In genomic region chr14:45566066-45566937, GRCm38 (mm10) we compare ENCODE assay signal across 7 mouse cellular contexts. TPM values are rescaled to one million over a fixed set of nuclear protein-coding genes. Genes with fewer than 3 reads are reported as not detected.
DNase-seq lines count a peak whose midpoint lies in the region; ATAC-seq and TF ChIP-seq lines count a peak whose summit lies in the region.

No protein-coding gene starts in this region.

- H3K79me2 ChIP-seq in macrophage (ENCODE audit: inconsistent target) = no peaks in the 10 kb centered on the region

- no peaks in the 10 kb centered on the region for H3K36me3 ChIP-seq in forebrain, embryonic 12.5 days (replicated peaks)
- no peaks in the 10 kb centered on the region for H3K36me3 ChIP-seq in hindbrain, embryonic 13.5 days
- H3K36me3 ChIP-seq in macrophage (ENCODE audit: inconsistent target) = no peaks in the 10 kb centered on the region

- TF ChIP-seq CTCF in left cerebral cortex, adult 2 months (IDR thresholded peaks at IDR 0.05) = peak; percentile 72

- H3K4me3 ChIP-seq in forebrain, embryonic 12.5 days (replicated peaks) = peak overlapping the region; percentile 32
- peak overlapping the region; percentile 29 for H3K4me3 ChIP-seq in hindbrain, embryonic 13.5 days
- no peak overlapping the region for H3K4me3 ChIP-seq in left cerebral cortex, adult 2 months
- peak overlapping the region; percentile 5; the same call in 1 of the 2 replicates for H3K4me3 ChIP-seq in macrophage (ENCODE audit: inconsistent target)

- 0 out of 2 replicates have a peak overlapping the region, but pooled peaks have one; percentile 59 for H3K27ac ChIP-seq in forebrain, embryonic 12.5 days
- peak overlapping the region; percentile 73; the same call in 1 of the 2 replicates for H3K27ac ChIP-seq in hindbrain, embryonic 13.5 days
- H3K27ac ChIP-seq in left cerebral cortex, adult 2 months = peak overlapping the region; percentile 71
- H3K27ac ChIP-seq in macrophage = no peak overlapping the region

- WGBS in forebrain, embryonic 12.5 days = 18% methylated on average over 33 of the region's 33 CpGs
- WGBS in hindbrain, embryonic 13.5 days = 19% methylated on average over 31 of the region's 33 CpGs
- 30% methylated on average over 21 of the region's 33 CpGs for WGBS in macrophage (ENCODE audit: missing documents)

- ATAC-seq in forebrain, embryonic 12.5 days (ENCODE audit: low FRiP score) = peak; percentile 18; the same call in 1 of the 2 replicates
- peak; percentile 21; the same call in 1 of the 2 replicates for ATAC-seq in hindbrain, embryonic 13.5 days (ENCODE audit: low FRiP score)

- H3K4me2 ChIP-seq in forebrain, embryonic 12.5 days = peak overlapping the region; percentile 55
- peak overlapping the region; percentile 52 for H3K4me2 ChIP-seq in hindbrain, embryonic 13.5 days

- intact Hi-C loops in left cerebral cortex, adult 2 months (cut with DNase I) = loop anchor here (1.0 to 5.0 kb wide), 2 partner anchors 36 to 206 kb away; no protein-coding TSS in a partner anchor

- DNase-seq in T-cell, adult 2 months (ENCODE audit: low spot score) = peak; percentile 28
- peak; percentile 50 for DNase-seq in c-Kit-positive CD71-positive TER-119-negative erythroid progenitor cells, embryonic 14.5 days (ENCODE audit: low read depth)
- DNase-seq in left cerebral cortex, adult 2 months (ENCODE audit: extremely low spot score in 1 of 2, low spot score in 2 of 2) = peak; percentile 52 to 65
- DNase-seq in skeletal muscle tissue, adult 2 months (ENCODE audit: low read depth, low spot score) = peak; percentile 48

- H3K9ac ChIP-seq in forebrain, embryonic 12.5 days = 0 out of 2 replicates have a peak overlapping the region, but pooled peaks have one; percentile 36
- peak overlapping the region; percentile 43; the same call in 1 of the 2 replicates for H3K9ac ChIP-seq in hindbrain, embryonic 13.5 days

- H3K4me1 ChIP-seq in forebrain, embryonic 12.5 days = peaks cover 24% of the 10 kb centered on the region
- H3K4me1 ChIP-seq in hindbrain, embryonic 13.5 days (replicated peaks) = peaks cover 21% of the 10 kb centered on the region

- no peaks in the 10 kb centered on the region; the same call in 1 of the 2 replicates for H3K27me3 ChIP-seq in forebrain, embryonic 12.5 days
- H3K27me3 ChIP-seq in hindbrain, embryonic 13.5 days = peaks cover 5% of the 10 kb centered on the region; the same call in 1 of the 2 replicates

- H3K9me3 ChIP-seq in forebrain, embryonic 12.5 days = no peaks in the 10 kb centered on the region
- no peaks in the 10 kb centered on the region for H3K9me3 ChIP-seq in hindbrain, embryonic 13.5 days

RNA-seq across cellular contexts. Expression of gene Fermt2, which starts 36.4 kb away (rescaled TPM):
- 65.9 and 71.1 TPM in 2 replicates for polyA plus RNA-seq in forebrain, embryonic 12.5 days (2016; fragmentation: Nextera tagmentation; extraction: Ambion mirVana)
- polyA plus RNA-seq in hindbrain, embryonic 13.5 days (2015; fragmentation: Nextera tagmentation; extraction: Ambion mirVana) = 67.7 and 77.2 TPM in 2 replicates
- total RNA-seq in left cerebral cortex, adult 2 months (2021) = 100 to 1,000 TPM in 1 of 2 experiments, 10 to 100 TPM in 1; 98.1 to 105 TPM
- total RNA-seq in macrophage (2018; cell fraction: chromatin; rRNA removed) = 1 to 10 TPM in 1 of 26 experiments, not detected in 25; 8.0 TPM
- under 1 TPM in 9 of 26 experiments, not detected in 17; 0.05 to 0.36 (median 0.06) TPM for total RNA-seq in macrophage (2018; cell fraction: cytosol; rRNA removed)
- total RNA-seq in macrophage (2018; cell fraction: nucleus; rRNA removed) = under 1 TPM in 3 of 26 experiments, not detected in 23; 0.25 to 0.92 (median 0.65) TPM
- 0.09 TPM in 1 of 3 replicates, not detected in the others for polyA plus RNA-seq in macrophage (2018)

Comparison
In these comparisons a context has a peak if more than half of its experiments do, and no peak if none do; other contexts are left out.
1. RNA of gene Fermt2, which starts 36.4 kb away (polyA plus RNA-seq): 67.7 to 77.2 TPM in hindbrain, embryonic 13.5 days and 65.9 to 71.1 TPM in forebrain, embryonic 12.5 days; 0.09 TPM in macrophage; every median in the first group is over 10 times any median in the second.
2. Peak in every context shown above with its lines, with median percentiles within 50 percentile points of each other: DNase-seq.